Mouse (Mus musculus) CH12.LX (cell line): ENCODE results near the gene Card9. TPM values are rescaled to one million over a fixed set of nuclear protein-coding genes. Genes with fewer than 3 reads are reported as not detected.

Experiments
- DNase-seq: peaks from one replicate; pipeline ENCODE4 v3.0.0-alpha.2; 2013; ENCODE audit errors: extremely low read depth
- H3K27ac ChIP-seq: 2 replicates; pipeline ENCODE4 v1.5.1; 2012; ENCODE audit warnings: low read depth, mild to moderate bottlenecking, control low read depth, moderate library complexity; ENCODE audit not compliant: insufficient read depth
- H3K27me3 ChIP-seq: replicated peaks from 2 replicates; pipeline ENCODE3; 2012; ENCODE audit warnings: inconsistent platforms
- H3K36me3 ChIP-seq, 2 experiments: replicated peaks in 1 of 2; 2 replicates each; pipeline versions ENCODE3 to v1.6.1; 2012; ENCODE audit warnings: inconsistent platforms in 1 of 2, low read length in 1 of 2, mild to moderate bottlenecking in 1 of 2, mixed read lengths in 1 of 2, moderate library complexity in 1 of 2; ENCODE audit not compliant: control insufficient read depth in 1 of 2, insufficient read depth in 1 of 2
- H3K4me1 ChIP-seq, 2 experiments: 2 replicates each; pipeline ENCODE4 v1.6.1; 2012; ENCODE audit warnings: inconsistent platforms in 1 of 2, moderate library complexity in 1 of 2; ENCODE audit not compliant: insufficient read depth in 2 of 2, control insufficient read depth in 1 of 2
- H3K4me2 ChIP-seq: 2 replicates; pipeline ENCODE4 v1.6.1; 2012; ENCODE audit warnings: low read depth, mild to moderate bottlenecking, control low read depth; ENCODE audit not compliant: poor library complexity, insufficient read depth, severe bottlenecking
- H3K4me3 ChIP-seq, 3 experiments: fragments of 150-350 bp in 1 of 3; sonication (generic) in 1 of 3; replicated peaks in 1 of 3; 2 replicates each; pipeline versions ENCODE3 to v1.5.1; 2011 to 2012; ENCODE audit warnings: low read depth in 2 of 3, low read length in 2 of 3, mild to moderate bottlenecking in 2 of 3, moderate library complexity in 2 of 3, control low read depth in 1 of 3, improper control_type of control experiment in 1 of 3, inconsistent platforms in 1 of 3, mixed read lengths in 1 of 3; ENCODE audit not compliant: poor library complexity in 1 of 3
- H3K79me2 ChIP-seq: replicated peaks from 2 replicates; pipeline ENCODE4 v1.6.1; 2012; ENCODE audit warnings: mild to moderate bottlenecking, moderate library complexity; ENCODE audit not compliant: control insufficient read depth, poor library complexity, insufficient read depth, severe bottlenecking; ENCODE audit errors: extremely low read depth
- H3K9ac ChIP-seq: 2 replicates; pipeline ENCODE4 v1.6.1; 2012; ENCODE audit warnings: low read depth, mild to moderate bottlenecking, control low read depth, moderate library complexity; ENCODE audit not compliant: insufficient read depth
- H3K9me3 ChIP-seq: replicated peaks from 2 replicates; pipeline ENCODE3; 2012; ENCODE audit warnings: low read length, inconsistent platforms, mixed read lengths
- BHLHE40 ChIP-seq: IDR thresholded peaks from 2 replicates; pipeline ENCODE4 v1.6.1; 2011; ENCODE audit warnings: mild to moderate bottlenecking, low read depth, low read length, improper control_type of control experiment
- CHD1 ChIP-seq: IDR thresholded peaks from 2 replicates; pipeline ENCODE4 v1.6.1; 2012; ENCODE audit warnings: low read depth, low read length, improper control_type of control experiment, inconsistent platforms
- CHD2 ChIP-seq: IDR thresholded peaks from 2 replicates; pipeline ENCODE4 v1.6.1; 2011; ENCODE audit warnings: low read length, improper control_type of control experiment
- CTCF ChIP-seq, 2 experiments: IDR thresholded peaks in 1 of 2; conservative IDR thresholded peaks in 1 of 2; 2 replicates each; pipeline ENCODE4 v1.5.1; 2011 to 2012; ENCODE audit warnings: low read depth in 2 of 2, low read length in 2 of 2, improper control_type of control experiment in 1 of 2, inconsistent platforms in 1 of 2, mild to moderate bottlenecking in 1 of 2, moderate library complexity in 1 of 2
- E2F4 ChIP-seq: IDR thresholded peaks from 2 replicates; pipeline ENCODE4 v1.6.1; 2011; ENCODE audit warnings: low read depth, low read length, improper control_type of control experiment; ENCODE audit not compliant: insufficient replicate concordance
- ELF1 ChIP-seq: IDR thresholded peaks from 2 replicates; pipeline ENCODE4 v1.6.1; 2014; ENCODE audit warnings: low read depth, mild to moderate bottlenecking, inconsistent platforms, low read length, improper control_type of control experiment
- ETS1 ChIP-seq: conservative IDR thresholded peaks from 2 replicates; pipeline ENCODE4 v1.6.1; 2012; ENCODE audit warnings: low read depth, mild to moderate bottlenecking, inconsistent platforms, low read length, improper control_type of control experiment, moderate library complexity
- GABPA ChIP-seq: IDR thresholded peaks from 2 replicates; pipeline ENCODE4 v1.6.1; 2012; ENCODE audit warnings: low read depth, low read length, improper control_type of control experiment, inconsistent platforms; ENCODE audit not compliant: insufficient replicate concordance
- IRF4 ChIP-seq: IDR thresholded peaks from 2 replicates; pipeline ENCODE4 v1.6.1; 2014; ENCODE audit warnings: low read depth, mild to moderate bottlenecking, inconsistent platforms, low read length, improper control_type of control experiment
- JUN ChIP-seq: IDR thresholded peaks from 2 replicates; pipeline ENCODE4 v1.6.1; 2011; ENCODE audit warnings: low read depth, mild to moderate bottlenecking, low read length, improper control_type of control experiment, moderate library complexity; ENCODE audit not compliant: insufficient read depth
- KAT2A ChIP-seq: IDR thresholded peaks from 2 replicates; pipeline ENCODE4 v1.6.1; 2012; ENCODE audit warnings: low read length, improper control_type of control experiment, inconsistent platforms; ENCODE audit not compliant: insufficient replicate concordance
- MAX ChIP-seq: IDR thresholded peaks from 2 replicates; pipeline ENCODE4 v1.6.1; 2011; ENCODE audit warnings: low read length, improper control_type of control experiment
- MAZ ChIP-seq: IDR thresholded peaks from 2 replicates; pipeline ENCODE4 v1.6.1; 2012; ENCODE audit warnings: low read depth, mild to moderate bottlenecking, inconsistent platforms, low read length, improper control_type of control experiment, moderate library complexity
- MXI1 ChIP-seq: IDR thresholded peaks from 2 replicates; pipeline ENCODE4 v1.6.1; 2011; ENCODE audit warnings: mild to moderate bottlenecking, low read depth, low read length, improper control_type of control experiment
- MYC ChIP-seq: IDR thresholded peaks from 2 replicates; pipeline ENCODE4 v1.6.1; 2011; ENCODE audit warnings: low read depth, mild to moderate bottlenecking, improper control_type of control experiment, low read length
- NELFE ChIP-seq: IDR thresholded peaks from 2 replicates; pipeline ENCODE4 v1.6.1; 2011; ENCODE audit warnings: low read depth, low read length, improper control_type of control experiment
- PAX5 ChIP-seq: IDR thresholded peaks from 2 replicates; pipeline ENCODE4 v1.6.1; 2012; ENCODE audit warnings: low read length, inconsistent platforms, mixed read lengths
- POLR2AphosphoS2 ChIP-seq: IDR thresholded peaks from 2 replicates; pipeline ENCODE4 v1.6.1; 2011; ENCODE audit warnings: low read depth, low read length, improper control_type of control experiment
- RAD21 ChIP-seq: IDR thresholded peaks from 2 replicates; pipeline ENCODE4 v1.6.1; 2011; ENCODE audit warnings: low read depth, mild to moderate bottlenecking, low read length, improper control_type of control experiment, moderate library complexity
- RCOR1 ChIP-seq: conservative IDR thresholded peaks from 2 replicates; pipeline ENCODE4 v1.6.1; 2012; ENCODE audit warnings: low read depth, mild to moderate bottlenecking, inconsistent platforms, low read length, improper control_type of control experiment
- SMC3 ChIP-seq: IDR thresholded peaks from 2 replicates; pipeline ENCODE4 v1.6.1; 2011; ENCODE audit warnings: low read depth, low read length, improper control_type of control experiment
- TBP ChIP-seq: conservative IDR thresholded peaks from 2 replicates; pipeline ENCODE4 v1.6.1; 2011; ENCODE audit warnings: low read depth, low read length, improper control_type of control experiment
- USF2 ChIP-seq: conservative IDR thresholded peaks from 2 replicates; pipeline ENCODE4 v1.6.1; 2011; ENCODE audit warnings: low read depth, low read length, improper control_type of control experiment
- ZC3H11A ChIP-seq: IDR thresholded peaks from 2 replicates; pipeline ENCODE4 v1.6.1; 2012; ENCODE audit warnings: low read depth, mild to moderate bottlenecking, inconsistent platforms, low read length, improper control_type of control experiment
- ZKSCAN1 ChIP-seq: IDR thresholded peaks from 2 replicates; pipeline ENCODE4 v1.6.1; 2012; ENCODE audit warnings: low read depth, inconsistent platforms, low read length, improper control_type of control experiment, borderline replicate concordance
- ZMIZ1 ChIP-seq: IDR thresholded peaks from 2 replicates; pipeline ENCODE4 v1.6.1; 2012; ENCODE audit warnings: low read depth, mild to moderate bottlenecking, inconsistent platforms, low read length, improper control_type of control experiment
- ZNF384 ChIP-seq: IDR thresholded peaks from 2 replicates; pipeline ENCODE4 v1.6.1; 2012; ENCODE audit warnings: low read depth, low read length, improper control_type of control experiment, inconsistent platforms
- dilution Hi-C: fragments of 300-500 bp; cut with MboI; formaldehyde crosslinking; loops from 2 replicates; pipeline ENCODE4 v1.14.3; 2020; ENCODE audit warnings: low sequenced_read_pairs; ENCODE audit not compliant: extremely low pct_unique_long_range_greater_than_20kb, extremely low pct_ligation_motif_present
- in situ Hi-C: fragments of 300-500 bp; cut with MboI; formaldehyde crosslinking; loops from 3 replicates; pipeline ENCODE4 v1.14.3; 2019; ENCODE audit warnings: low sequenced_read_pairs, low pct_ligation_motif_present, low pct_unique_long_range_greater_than_20kb, mixed read lengths
- polyA plus RNA-seq: library from polyadenylated mRNA; unstranded; fragments of >175 nt; gene quantifications from 2 replicates; pipeline ENCODE4 v1.2.1, GENCODE M21; 2012; ENCODE audit warnings: low read depth; ENCODE audit not compliant: insufficient read length
- total RNA-seq, 2 experiments: library from RNA; depleted of rRNA; stranded (reverse); fragments of 300-350 nt in 1 of 2; fragments of >200 nt in 1 of 2; gene quantifications; 2 replicates each; pipeline ENCODE4 v1.2.3; 2012 to 2014

Gene Card9
- total and polyA plus RNA-seq, 3 experiments, result 0.32 to 0.44 (median 0.42) TPM

- no peak overlapping the region for H3K4me2 ChIP-seq
- peaks cover 15% of the 10 kb centered on the region for H3K27me3 ChIP-seq
- no peaks in the 10 kb centered on the region for H3K79me2 ChIP-seq
- peak; percentile 19; the same call in 1 of the 2 replicates for TF ChIP-seq ZC3H11A
- no peak for TF ChIP-seq KAT2A
- no peak for TF ChIP-seq TBP
- no peak for TF ChIP-seq ELF1
- TF ChIP-seq ZNF384, result no peak
- no peak for TF ChIP-seq IRF4
- 0 out of 2 replicates have a peak, but pooled peaks have one; percentile 57 for TF ChIP-seq MYC
- no peak for TF ChIP-seq POLR2AphosphoS2
- no peak for TF ChIP-seq USF2
- no peak for TF ChIP-seq JUN
- peak; percentile 91 to 92 for TF ChIP-seq CTCF (conservative IDR thresholded peaks at IDR 0.05 in 1 of 2, IDR thresholded peaks at IDR 0.05 in 1 of 2; ENCODE audit: low read depth in 2 of 2, low read length in 2 of 2)
- TF ChIP-seq ZMIZ1, result no peak
- TF ChIP-seq MAX, result no peak
- TF ChIP-seq ETS1, result no peak
- no peak for TF ChIP-seq E2F4
- no peak for TF ChIP-seq PAX5
- no peak for TF ChIP-seq CHD1
- peak; percentile 86 for TF ChIP-seq RAD21
- TF ChIP-seq NELFE, result no peak
- TF ChIP-seq ZKSCAN1, result no peak
- TF ChIP-seq SMC3, result peak; percentile 82
- TF ChIP-seq MXI1, result no peak
- no peak for TF ChIP-seq GABPA
- no peak for TF ChIP-seq BHLHE40
- no peak for TF ChIP-seq MAZ
- TF ChIP-seq CHD2, result no peak
- TF ChIP-seq RCOR1, result no peak
- H3K9me3 ChIP-seq, result no peaks in the 10 kb centered on the region
- dilution Hi-C loops (no loop called here), in situ Hi-C loops (loop anchor here (5.0 kb wide), 1 partner anchor 237 kb away; no protein-coding TSS in a partner anchor)
- H3K4me1 ChIP-seq, result peaks cover 3 to 40% of the 10 kb centered on the region in 2 experiments
- no peak overlapping the region for H3K9ac ChIP-seq
- H3K4me3 ChIP-seq, result no peak overlapping the region
- no peak overlapping the region for H3K27ac ChIP-seq
- DNase-seq, result peak; percentile 82
- peaks cover 0 to 2% of the 10 kb centered on the region in 2 experiments for H3K36me3 ChIP-seq
Observed at GRCm38 (mm10) chr2:26325386-26326181, 35.1 kb downstream of the Card9 start.
